Mouse (Mus musculus) monocyte, adult 59 days (primary cell): Measurements from ENCODE around the gene Mboat1. TPM values are rescaled to one million over a fixed set of nuclear protein-coding genes. Genes with fewer than 3 reads are reported as not detected.

Experiments used
- total RNA-seq, 2 experiments: library from RNA; stranded (reverse); gene quantifications; one replicate each; pipeline ENCODE4 v1.2.4; 2023

The Mboat1 gene
- 10 to 100 TPM; 11.5 to 12.9 TPM for total RNA-seq

GRCm38 (mm10) chr13:30136243-30136922, at the start of gene Mboat1:
TSS of gene Mboat1 (plus strand) at chr13:30136489.

Other genes starting within 250 kb of the Mboat1 start
- 1 to 10 TPM; 4.3 to 4.6 TPM for gene E2f3, start 150.4 kb upstream of the Mboat1 start, total RNA-seq
- under 1 TPM in 1 of 2 experiments, not detected in 1; 0.50 TPM for gene Agtr1a, start 200.0 kb downstream of the Mboat1 start, total RNA-seq